Mouse (Mus musculus) inflammation-experienced regulatory T-cells (primary cell): Measurements from ENCODE around the gene Prm1. TPM values are rescaled to one million over a fixed set of nuclear protein-coding genes. Genes with fewer than 3 reads are reported as not detected.

Experiments used
- polyA plus RNA-seq, 2 experiments: library from polyadenylated mRNA; unstranded; fragments of 100-300 nt; shearing (Covaris generic); gene quantifications; one replicate each; pipeline ENCODE4 v1.2.1; 2017

The Prm1 gene
- 1 to 10 TPM; 1.1 to 2.1 TPM for polyA plus RNA-seq

GRCm38 (mm10) chr16:10805789-10806527 is at the start of gene Prm1:
Gene Prm1 (minus strand): TSS chr16:10805839.

DNA sequence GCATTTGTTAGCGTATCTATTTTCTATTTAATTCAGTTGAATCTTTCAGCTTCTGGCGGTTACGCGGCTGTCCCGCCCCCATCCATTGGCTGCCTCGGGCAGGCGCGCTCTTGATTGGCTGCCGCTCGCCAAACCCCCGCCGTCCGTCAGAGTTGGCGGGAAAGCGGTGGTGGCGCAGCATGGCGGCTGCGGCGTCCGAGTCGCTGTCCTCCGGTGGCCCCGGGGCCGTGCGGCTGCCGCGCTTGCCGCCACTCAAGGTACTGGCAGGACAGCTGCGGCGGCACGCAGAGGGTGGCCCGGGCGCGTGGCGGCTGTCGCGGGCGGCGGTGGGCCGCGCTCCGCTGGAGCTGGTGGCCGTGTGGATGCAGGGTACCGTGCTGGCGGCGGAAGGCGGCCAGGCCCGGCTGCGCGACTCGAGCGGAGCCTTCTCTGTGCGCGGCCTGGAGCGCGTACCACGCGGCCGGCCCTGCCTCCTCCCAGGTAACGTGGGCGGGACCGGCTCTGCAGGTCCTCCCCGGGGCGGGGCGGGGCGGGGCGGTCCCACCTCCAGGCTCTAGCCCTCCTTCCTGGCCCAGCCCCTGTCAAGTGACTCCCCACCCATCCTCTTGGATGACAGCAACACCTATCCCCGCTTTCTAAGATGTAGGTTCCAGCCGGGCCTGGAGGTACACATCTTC is 29.4 kb upstream of the Prm1 start, which contains the start of gene Rmi2:
TSS of gene Rmi2 (plus strand) at position 149 of the 677 bp plus-strand sequence.

GRCm38 (mm10) chr16:10812865-10813371 is 7.3 kb upstream of the Prm1 start, which contains the start of gene Gm11172:
Gene Gm11172 (plus strand): TSS chr16:10812915.

GRCm38 (mm10) chr16:10796034-10796433 is 9.6 kb downstream of the Prm1 start, which contains the start of gene Prm2:
Gene Prm2 (minus strand): TSS chr16:10796134.

GRCm38 (mm10) chr16:10790702-10791101 is 14.9 kb downstream of the Prm1 start, which contains the start of gene Prm3:
Gene Prm3 (minus strand): TSS chr16:10790914.

GRCm38 (mm10) chr16:10788271-10788670 is 17.4 kb downstream of the Prm1 start, which contains the start of gene Tnp2:
Gene Tnp2 (minus strand): TSS chr16:10788660.

DNA sequence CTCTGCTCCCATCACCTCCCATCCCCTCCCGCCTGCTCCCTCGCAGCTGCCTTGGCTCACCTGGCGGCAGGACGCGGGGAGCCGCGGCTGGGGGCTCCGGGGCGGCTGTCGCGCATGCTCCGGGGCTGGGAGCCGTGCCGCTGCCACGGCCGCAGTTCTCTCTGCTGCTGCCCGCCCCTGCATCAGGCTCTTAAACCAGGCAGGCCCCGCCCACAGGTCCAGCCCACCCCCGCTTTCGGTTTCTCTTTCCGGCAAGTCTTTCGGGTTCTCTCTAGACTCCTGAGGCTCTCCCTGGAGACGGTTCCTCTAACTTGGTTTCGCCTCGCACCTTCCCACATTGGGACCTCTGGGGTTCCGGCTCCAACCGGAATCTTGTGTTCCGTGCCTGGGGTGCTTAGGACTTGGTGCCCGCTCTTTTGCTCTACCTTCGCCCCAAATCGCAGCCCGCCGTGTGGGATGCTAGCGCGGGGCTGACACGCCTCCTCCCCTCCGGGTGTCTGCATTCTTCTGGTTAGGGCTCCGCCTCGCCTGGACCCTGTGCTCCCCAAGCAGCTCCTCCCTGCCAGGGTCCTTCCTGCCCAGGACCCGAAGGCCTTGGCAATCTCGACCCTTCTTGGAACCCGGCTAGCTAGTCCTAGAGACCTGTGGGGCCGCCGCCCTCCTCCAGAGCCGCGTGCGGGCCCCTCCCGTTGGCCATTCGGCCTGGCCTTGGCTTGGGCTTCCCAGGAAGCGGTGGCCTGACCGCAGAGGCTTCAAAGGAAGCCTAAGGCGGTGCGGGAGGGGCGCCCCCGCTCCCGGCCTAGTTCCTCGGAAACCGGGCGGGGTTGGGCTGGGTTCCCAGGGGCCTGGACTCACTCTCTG is 20.0 kb downstream of the Prm1 start, which contains the start of gene Socs1:
TSS of gene Socs1 (minus strand) at position 166 of the 861 bp plus-strand sequence.

Other genes with a start within 250 kb of the Prm1 start
- gene Socs1, start 20.3 kb downstream of the Prm1 start, polyA plus RNA-seq: 100 to 1,000 TPM in 1 of 2 experiments, 10 to 100 TPM in 1; 86.6 to 138 TPM
- gene Tnp2, start 17.2 kb downstream of the Prm1 start, polyA plus RNA-seq: 1 to 10 TPM; 1.6 to 5.0 TPM
- gene Prm3, start 14.9 kb downstream of the Prm1 start, polyA plus RNA-seq: not detected
- gene Prm2, start 9.7 kb downstream of the Prm1 start, polyA plus RNA-seq: under 1 TPM in 1 of 2 experiments, not detected in 1; 0.43 TPM
- not detected for gene Gm11172, start 7.1 kb upstream of the Prm1 start, polyA plus RNA-seq
- gene Rmi2, start 29.2 kb upstream of the Prm1 start, polyA plus RNA-seq: 1 to 10 TPM; 2.9 to 5.3 TPM